Mouse (Mus musculus) NIH3T3 (cell line): ENCODE data around the gene Cir1.
A peak's percentile ranks its signal among the peaks of the same experiment; 100 is the strongest.

ENCODE experiments used
- DNase-seq: peaks from one replicate; pipeline ENCODE4 v3.0.0-alpha.2; 2012; ENCODE audit warnings: low read depth

The Cir1 gene

DNA sequence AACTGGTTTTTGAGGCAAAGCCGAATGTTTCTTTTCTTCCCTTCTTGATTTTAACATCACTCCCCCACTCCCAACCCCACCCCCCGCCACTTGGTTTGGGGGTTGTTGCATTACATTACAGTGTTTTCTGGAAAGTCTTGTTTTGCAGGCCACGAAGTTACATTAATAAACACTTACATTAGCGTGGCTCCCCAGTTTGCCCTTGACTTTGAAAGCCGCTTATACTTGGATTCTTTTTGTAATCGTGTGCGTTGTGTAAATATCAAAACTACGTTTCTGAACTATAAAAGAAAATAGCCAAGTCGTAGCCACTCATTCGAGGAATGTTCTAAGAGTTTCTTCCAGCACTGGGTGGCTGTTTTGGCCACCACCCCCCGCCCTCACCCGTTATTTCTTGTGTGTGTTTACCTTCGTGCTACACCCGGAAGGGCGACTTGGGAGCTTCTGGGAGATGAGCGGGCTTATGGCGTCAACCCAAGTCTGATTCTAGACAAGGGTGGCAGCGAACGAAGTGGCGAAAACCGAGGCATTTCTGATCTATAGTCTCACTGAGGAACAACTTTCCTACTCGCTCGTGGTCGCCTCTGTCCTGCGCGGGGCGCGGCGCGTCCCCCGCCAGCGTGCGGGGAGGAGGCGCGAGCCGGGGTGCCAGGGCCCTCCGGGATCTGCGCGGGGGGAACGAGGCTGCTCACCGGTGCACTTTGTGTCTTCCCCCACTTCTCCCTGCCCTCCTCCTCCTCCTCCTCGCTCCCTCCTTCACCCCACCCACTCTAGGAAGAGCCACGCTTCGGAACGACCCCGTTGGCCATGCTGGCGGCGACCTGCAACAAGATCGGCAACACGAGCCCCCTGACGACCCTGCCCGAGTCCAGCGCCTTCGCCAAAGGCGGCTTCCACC lies 39.9 kb downstream of the Cir1 start:
- no peak for DNase-seq

DNA sequence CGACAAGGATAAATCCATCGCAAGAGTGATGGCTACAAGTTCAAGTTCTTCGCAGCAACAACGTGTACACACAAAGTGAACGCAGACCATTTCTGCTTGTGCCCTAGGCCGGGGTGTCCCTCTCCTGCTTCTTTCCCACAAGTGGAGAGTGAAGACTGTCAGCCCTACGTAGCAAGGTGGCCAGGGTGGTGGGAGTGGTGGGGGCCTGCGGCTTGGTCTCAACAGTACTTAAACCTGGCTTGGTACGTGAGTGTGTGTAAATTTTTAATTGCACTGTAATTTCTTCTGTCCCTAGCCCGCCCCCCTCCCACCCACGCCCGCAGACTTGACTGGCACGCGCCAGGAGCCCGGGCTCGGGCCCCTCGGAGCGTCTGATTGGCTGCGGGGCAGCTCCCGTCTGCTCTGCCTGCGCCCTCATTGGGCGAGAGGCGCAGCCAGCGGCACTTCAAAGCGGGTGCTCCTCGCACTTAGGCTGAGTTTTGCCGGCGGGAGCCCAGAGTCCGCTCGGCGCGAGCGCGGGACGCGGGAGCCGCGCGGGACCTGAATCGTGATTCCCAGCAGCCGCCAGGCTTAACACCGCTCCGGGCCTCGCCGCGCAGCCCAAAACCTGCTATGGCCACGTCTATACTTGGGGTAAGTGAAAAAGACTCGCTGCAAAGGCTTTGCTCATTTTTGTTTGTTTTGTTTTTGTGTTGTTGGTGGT lies 40.9 kb downstream of the Cir1 start, which contains the start of gene Sp9:
Gene Sp9, plus strand, starts transcription at position 467 of the 703 bp plus-strand sequence.
- no peak for DNase-seq

DNA sequence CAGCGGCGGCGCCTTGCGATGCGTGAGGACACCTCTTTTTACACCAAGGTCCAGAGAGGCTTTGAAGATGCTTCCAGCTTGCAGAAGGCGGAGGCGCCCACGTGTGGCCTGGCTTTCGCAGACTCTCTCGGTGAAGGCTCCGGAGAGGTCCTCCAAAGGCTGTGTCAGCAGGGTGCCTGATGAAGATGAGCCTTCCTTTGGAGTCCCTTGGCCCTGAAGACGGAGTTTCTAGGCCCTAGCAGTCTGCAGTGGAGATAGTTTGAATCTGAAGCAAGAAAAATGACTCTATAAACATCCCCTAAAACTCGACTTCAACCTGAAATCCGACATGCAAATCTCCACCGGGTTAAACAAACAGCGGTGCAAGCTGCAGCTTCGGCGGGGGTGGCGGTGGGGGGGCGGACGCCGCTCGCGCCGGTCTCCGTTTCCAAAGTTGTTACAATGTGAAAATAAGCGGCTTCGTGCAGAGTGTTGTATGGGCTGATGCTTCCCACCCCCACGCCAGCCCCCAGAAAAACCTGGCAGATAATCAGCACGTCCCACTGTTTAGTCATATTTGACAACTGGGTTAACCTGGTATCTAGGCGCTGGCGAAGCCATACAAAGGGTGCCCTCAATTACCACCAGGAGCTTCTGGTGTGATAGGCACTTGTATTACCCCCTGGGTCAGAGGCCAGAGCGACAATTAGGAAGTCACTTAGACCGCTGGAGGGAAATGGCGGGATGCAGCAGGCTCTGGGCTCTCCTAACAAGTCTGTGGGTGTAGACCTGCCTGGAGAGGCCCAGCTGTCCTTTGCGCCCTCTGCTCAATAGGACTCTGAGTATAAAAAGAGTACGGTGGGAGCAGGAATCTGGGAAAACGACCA lies 41.7 kb downstream of the Cir1 start:
- DNase-seq, result no peak

GRCm38 (mm10) chr2:73270071-73270592 lies 42.4 kb downstream of the Cir1 start:
- DNase-seq, result no peak

DNA sequence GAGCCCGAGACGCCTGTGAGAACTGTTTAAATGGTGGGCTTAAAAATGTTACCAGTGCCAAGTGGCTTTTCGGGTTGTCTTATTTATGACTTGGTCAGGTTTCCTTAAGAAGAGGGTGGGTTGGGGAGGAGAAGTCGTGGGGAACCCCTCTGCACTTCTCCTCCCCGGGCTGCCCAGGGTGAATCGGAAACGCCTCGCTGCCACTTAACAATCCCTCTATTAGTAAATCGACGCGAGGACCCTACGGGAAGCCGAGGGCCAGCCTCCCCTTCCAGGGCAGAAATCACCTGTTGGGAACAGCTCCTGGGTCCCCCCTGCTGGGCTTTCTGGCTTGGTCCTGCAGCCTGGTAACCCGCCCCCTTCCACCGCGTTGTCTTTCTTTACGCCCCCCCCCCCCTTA lies 42.8 kb downstream of the Cir1 start:
- DNase-seq, result no peak

GRCm38 (mm10) chr2:73268836-73269395 lies 43.6 kb downstream of the Cir1 start:
- no peak for DNase-seq

GRCm38 (mm10) chr2:73268281-73268680 lies 44.2 kb downstream of the Cir1 start:
- no peak for DNase-seq

DNA sequence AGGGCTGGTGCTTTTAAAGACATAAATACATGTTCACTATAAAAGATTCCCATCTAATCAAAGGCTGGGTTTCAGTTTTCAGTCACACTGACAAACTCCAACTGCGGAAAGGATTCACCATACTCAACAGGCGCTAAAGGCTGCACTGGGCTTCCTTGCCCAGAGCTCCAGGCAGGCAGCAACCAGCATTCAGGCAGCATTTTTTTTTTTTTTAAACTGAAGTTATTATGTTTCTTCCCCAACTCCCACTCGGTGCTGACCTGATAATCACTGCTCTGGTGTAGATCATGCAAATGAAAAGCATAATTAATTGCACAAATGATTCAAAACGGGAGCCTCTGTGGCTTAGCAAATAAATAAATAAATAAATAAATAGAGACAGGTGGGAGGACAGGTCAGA lies 44.7 kb downstream of the Cir1 start:
- DNase-seq, result no peak

GRCm38 (mm10) chr2:73267231-73267630 lies 45.3 kb downstream of the Cir1 start:
- DNase-seq, result no peak

DNA sequence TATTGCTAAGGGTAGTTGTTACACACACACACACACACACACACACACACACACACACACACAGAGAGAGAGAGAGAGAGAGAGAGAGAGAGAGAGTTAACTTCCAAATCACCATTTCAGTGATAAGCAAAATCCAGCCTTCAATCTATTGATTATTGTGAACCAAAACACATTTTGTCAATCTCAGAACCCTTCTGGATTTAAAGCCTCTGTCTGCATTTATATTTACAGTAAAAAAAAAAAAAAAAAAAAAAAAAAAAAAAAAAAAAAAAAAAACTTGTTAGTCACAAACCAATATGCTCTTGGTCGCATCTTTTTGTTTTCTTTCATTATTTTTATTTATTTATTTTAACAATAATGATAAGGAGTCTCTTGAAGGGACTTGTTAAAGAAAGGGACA lies 45.9 kb downstream of the Cir1 start:
- no peak for DNase-seq

DNA sequence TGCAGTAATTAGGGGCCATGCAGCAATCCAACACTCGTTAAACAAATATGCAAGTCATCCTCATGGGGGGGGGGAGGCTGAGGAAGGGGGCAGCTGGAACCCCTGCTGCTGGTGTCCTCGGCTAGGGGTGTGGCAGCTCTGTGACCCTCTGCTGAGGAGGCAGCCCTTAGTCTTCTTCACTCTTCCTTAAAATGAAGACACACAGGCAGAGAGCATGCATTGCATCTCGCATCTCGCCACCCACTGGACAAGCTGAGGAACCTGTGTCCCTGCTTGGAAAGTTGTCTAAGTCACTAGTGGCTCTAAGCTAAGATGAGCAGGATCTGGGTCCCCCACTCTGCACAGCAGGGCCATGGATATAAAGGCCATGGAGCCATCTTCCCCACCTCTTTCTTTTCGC lies 46.5 kb downstream of the Cir1 start:
- DNase-seq, result peak; percentile 9

GRCm38 (mm10) chr2:73264611-73265195 lies 47.8 kb downstream of the Cir1 start:
- no peak for DNase-seq

DNA sequence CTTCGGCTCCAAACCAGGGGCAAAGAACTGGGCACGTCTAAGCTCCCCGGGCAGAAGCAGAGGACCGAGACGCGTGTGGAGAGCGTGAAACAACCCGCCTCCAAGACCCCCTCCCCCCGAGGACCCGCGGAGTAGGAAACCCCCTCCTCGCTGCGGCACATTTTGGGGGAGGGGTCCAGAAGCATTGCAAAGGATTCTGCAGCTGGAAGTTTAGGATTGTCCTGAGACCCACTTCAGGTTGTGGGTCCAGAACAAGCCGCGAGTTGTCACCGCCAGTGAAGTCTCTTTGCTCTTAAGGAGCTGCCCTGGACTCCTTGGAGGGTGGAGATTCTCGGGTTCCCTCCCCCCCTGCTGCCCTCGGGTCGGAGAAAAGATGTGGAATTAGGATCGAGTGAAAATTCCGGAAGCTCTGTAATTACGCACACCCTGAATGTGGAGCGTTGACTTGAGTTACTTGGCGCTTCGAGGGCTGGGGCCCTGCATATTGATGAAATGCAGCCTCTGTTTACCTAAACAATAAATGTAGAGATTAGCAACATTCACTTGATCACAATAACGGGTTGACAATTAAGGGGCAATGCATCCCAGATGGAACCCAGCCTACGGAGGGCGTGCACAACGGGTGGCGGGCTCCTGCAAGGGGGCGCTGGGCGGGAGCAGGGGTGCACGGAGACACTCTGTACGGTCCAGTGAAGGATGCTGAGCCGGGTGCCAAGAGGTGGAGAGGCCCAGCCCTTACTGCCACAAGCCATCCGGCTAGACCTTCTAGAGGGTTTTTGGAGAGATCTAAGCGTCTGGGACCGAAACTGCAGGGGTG lies 48.5 kb downstream of the Cir1 start:
- no peak for DNase-seq

GRCm38 (mm10) chr2:73263172-73263765 lies 49.2 kb downstream of the Cir1 start:
- DNase-seq, result peak; percentile 11

GRCm38 (mm10) chr2:73248701-73249100 lies 63.8 kb downstream of the Cir1 start:
- no peak for DNase-seq

- DNase-seq, result no peak
These were observed 71.2 kb downstream of the Cir1 start for GRCm38 (mm10) chr2:73241299-73241698.
